Mouse (Mus musculus) cerebellum, adult 2 months (tissue): ENCODE data around the gene Olfr272. TPM values are rescaled to one million over a fixed set of nuclear protein-coding genes. Genes with fewer than 3 reads are reported as not detected.

Source experiments
- DNase-seq, 2 experiments: peaks; one replicate each; pipeline ENCODE4 v3.0.0; 2021
- H3K27ac ChIP-seq: fragments of 200-500 bp; 2 replicates; pipeline ENCODE4 v1.5.1; 2012; ENCODE audit warnings: low read length, control low read depth, inconsistent platforms; ENCODE audit not compliant: insufficient read depth
- H3K27me3 ChIP-seq: fragments of 200-500 bp; 2 replicates; pipeline ENCODE4 v1.6.1; 2012; ENCODE audit warnings: inconsistent platforms, mild to moderate bottlenecking, low read length, moderate library complexity; ENCODE audit not compliant: control insufficient read depth, insufficient read depth
- H3K4me1 ChIP-seq: fragments of 200-500 bp; 2 replicates; pipeline ENCODE4 v1.6.1; 2011; ENCODE audit warnings: low read length; ENCODE audit not compliant: control insufficient read depth, insufficient read depth
- H3K4me3 ChIP-seq: fragments of 200-500 bp; replicated peaks from 2 replicates; pipeline ENCODE3; 2011; ENCODE audit warnings: mild to moderate bottlenecking, low read depth, low read length, control low read depth; ENCODE audit not compliant: insufficient read depth
- CTCF ChIP-seq: fragments of 200-500 bp; IDR thresholded peaks from 2 replicates; pipeline ENCODE4 v1.5.1; 2011; ENCODE audit warnings: low read depth, mild to moderate bottlenecking, control low read depth, low read length, moderate library complexity, borderline replicate concordance; ENCODE audit not compliant: insufficient read depth
- POLR2A ChIP-seq: fragments of 200-500 bp; IDR thresholded peaks from 2 replicates; pipeline ENCODE4 v1.6.1; 2011; ENCODE audit warnings: low read length, control low read depth, borderline replicate concordance; ENCODE audit not compliant: insufficient read depth
- WGBS: fragments of 180-500 bp; shearing (Covaris S2); methylation state at CpG from one replicate; pipeline ENCODE4 v1.1.7; 2018; 5-methylcytosine and 5-hydroxymethylcytosine counted together
- polyA plus RNA-seq: library from polyadenylated mRNA; depleted of rRNA; stranded (reverse); fragments of >200 nt; gene quantifications from 2 replicates; pipeline ENCODE4 v1.2.3, GENCODE M21; 2012; rRNA removed

The Olfr272 gene
- polyA plus RNA-seq, 1 experiment = not detected

DNA sequence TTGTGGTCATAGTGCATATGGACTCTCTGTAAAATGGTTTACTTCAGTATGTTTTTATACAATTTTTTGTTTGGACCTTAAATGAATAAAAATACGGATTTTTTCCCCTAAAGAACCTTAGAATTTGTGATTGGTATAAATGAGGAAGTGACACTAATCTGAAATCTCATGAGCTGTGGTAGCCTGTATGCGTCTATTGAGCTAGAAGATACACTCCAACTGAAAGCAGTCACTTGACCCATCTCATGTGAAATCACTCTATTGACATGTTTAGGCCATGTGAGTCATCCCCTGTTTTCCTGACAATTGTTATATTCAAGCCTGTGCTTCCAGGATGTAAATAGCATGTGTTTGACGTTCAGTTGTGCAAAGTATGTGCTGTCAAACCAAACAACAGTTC, 9.4 kb downstream of the Olfr272 start:
- TF ChIP-seq CTCF = no peak
- no peak for TF ChIP-seq POLR2A
- WGBS = 68% methylated on average over 3 of the region's 3 CpGs
- Histone ChIP-seq H3K27me3 (no peaks in the 10 kb centered on the region), H3K4me3 (no peak overlapping the region), H3K27ac (no peak overlapping the region), H3K4me1 (no peaks in the 10 kb centered on the region)
- DNase-seq = no peak

DNA sequence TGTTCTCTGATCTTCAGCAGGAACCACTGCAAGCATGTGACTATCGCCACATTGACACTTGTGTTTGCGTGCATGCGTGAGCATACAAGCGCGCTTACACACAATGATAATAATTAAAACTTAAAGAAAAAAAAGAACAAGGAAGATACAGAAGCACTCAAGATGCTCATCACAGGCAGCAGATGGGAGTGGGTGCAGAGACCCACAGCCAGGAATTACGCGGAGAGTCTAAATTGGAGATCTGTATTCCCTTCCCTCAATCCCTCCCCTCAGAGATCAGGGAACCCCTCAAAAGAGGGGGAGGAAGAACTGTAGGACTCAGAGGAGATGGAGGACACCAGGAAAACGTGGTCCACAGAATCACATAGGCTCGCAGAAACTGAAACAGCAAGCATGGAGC, 54.8 kb downstream of the Olfr272 start:
- Histone ChIP-seq H3K4me1 (no peaks in the 10 kb centered on the region), H3K4me3 (no peak overlapping the region), H3K27ac (no peak overlapping the region), H3K27me3 (no peaks in the 10 kb centered on the region)
- no peak for DNase-seq
- TF ChIP-seq POLR2A (no peak), CTCF (no peak)
- 94% methylated on average over 9 of the region's 9 CpGs for WGBS

Other genes starting within 250 kb of the Olfr272 start
- not detected in 2 replicates for gene Olfr275, start 104.6 kb downstream of the Olfr272 start, polyA plus RNA-seq
- not detected in 2 replicates for gene Olfr273, start 59.9 kb downstream of the Olfr272 start, polyA plus RNA-seq
- not detected in 2 replicates for gene Olfr270, start 45.4 kb upstream of the Olfr272 start, polyA plus RNA-seq
- gene Nipsnap3a, start 70.1 kb upstream of the Olfr272 start, polyA plus RNA-seq = not detected in 2 replicates
- 11.6 and 12.8 TPM in 2 replicates for gene Nipsnap3b, start 92.7 kb upstream of the Olfr272 start, polyA plus RNA-seq
- 10.0 and 10.6 TPM in 2 replicates for gene Abca1, start 240.7 kb upstream of the Olfr272 start, polyA plus RNA-seq